Mouse (Mus musculus) urinary bladder, postnatal 25 days (tissue): ENCODE measurements around the gene Osgep.
A peak's percentile ranks its signal among the peaks of the same experiment; 100 is the strongest.
"Not testable (repeated sequence)": the region's sequence is repeated elsewhere in the genome, so short reads cannot be mapped to it uniquely, and the experiment has no call there.

Experiments
- DNase-seq: peaks from one replicate; pipeline ENCODE4 v3.0.0; 2022; ENCODE audit warnings: low spot score

Osgep gene

DNA sequence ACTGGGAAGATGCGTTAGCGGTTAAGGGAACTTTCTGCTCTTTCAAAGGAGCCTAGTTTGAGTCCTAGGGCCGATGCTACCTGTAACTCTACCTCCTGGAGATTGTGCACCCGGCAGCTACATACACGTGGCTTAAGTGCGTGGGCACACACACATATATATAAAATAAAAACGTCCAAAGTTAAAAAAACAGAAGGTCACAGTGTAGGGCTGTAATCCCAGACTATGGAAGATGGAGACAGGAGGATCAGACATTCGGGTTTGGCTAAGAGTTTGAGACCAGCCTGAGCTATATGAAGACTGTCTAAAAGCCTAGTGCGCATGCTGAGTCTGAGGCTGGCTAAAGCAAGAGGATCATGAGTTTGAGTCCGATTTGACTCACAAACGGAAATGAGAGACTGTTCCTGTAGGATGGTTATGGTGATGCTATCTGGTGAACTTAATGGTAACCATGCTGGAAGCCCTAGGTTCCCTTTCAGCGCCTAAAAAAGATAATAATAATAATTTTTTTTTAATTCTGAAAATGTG, 6.9 kb upstream of the Osgep start:
- no peak for DNase-seq

- DNase-seq, result peak; percentile 99
Measured at GRCm38 (mm10) chr14:50930754-50931492, 6.2 kb upstream of the Osgep start, which contains the start of the genes Pip4p1 and Pnp. Pip4p1 (minus strand) TSS chr14:50930856. Pnp (plus strand) TSS chr14:50931082.

- DNase-seq, result peak; percentile 64
Measured at GRCm38 (mm10) chr14:50930377-50930753, 5.7 kb upstream of the Osgep start.

DNA sequence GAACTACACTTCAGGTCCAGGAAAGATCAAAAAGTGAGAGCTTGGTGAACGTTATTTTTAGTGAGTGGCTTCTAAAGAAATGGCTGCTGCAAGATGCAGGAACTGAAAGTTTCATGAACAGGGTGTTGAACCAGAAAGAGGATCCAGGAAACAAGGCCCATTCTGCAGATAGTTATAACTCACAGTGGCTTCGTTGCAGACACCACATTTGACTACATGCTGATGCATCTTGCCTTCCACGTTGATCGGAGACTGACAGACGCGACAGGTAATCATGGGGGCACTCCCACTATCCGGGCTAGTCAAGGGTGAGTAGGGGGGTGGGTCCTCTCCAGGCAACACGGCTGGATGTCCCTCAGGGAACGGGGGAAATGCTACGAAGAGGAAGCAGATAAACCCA, 5.3 kb upstream of the Osgep start:
- DNase-seq, result no peak

- DNase-seq, result no peak
Measured at GRCm38 (mm10) chr14:50927366-50927765, 2.7 kb upstream of the Osgep start.

DNA sequence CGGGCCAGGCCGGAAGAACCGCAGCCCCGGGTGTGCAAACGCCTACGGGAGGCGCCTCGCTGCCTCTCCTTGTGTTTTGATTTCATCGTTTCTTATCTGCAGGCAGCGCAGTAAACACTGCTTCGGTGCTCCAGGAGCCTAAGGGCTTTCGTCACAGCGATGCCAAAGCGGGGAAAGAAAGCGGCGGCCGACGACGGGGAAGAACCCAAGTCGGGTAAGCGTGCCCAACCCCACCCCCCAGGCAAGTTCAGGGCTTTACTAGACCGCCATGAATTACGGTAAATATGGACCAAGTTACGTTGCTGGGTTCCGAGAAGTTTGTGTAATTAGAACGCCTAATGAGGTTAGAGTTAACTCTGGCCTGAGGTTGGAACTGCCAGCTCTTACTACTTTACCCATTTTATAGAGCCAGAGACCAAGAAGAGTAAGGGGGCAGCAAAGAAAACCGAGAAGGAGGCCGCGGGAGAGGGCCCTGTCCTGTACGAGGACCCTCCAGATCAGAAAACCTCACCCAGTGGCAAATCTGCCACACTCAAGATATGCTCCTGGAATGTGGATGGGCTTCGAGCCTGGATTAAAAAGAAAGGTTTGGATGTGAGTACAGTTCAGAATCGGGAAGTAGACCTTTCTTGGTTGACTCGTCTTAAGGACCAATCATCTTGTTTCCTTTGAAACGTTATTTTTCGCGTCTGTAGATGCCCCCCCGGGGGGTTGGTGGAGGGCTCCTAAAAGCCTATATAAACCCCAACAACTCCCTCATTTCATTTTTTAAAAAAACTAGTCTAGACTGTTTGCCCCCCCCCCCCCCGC, 623 bp upstream of the Osgep start:
- DNase-seq, result no peak

- DNase-seq, result not testable (repeated sequence)
Measured at GRCm38 (mm10) chr14:50923437-50923836, 1.3 kb downstream of the Osgep start.

GRCm38 (mm10) chr14:50911356-50911755, 13.3 kb downstream of the Osgep start:
- DNase-seq, result no peak

- DNase-seq, result no peak
Measured at GRCm38 (mm10) chr14:50908126-50908525, 16.6 kb downstream of the Osgep start.

DNA sequence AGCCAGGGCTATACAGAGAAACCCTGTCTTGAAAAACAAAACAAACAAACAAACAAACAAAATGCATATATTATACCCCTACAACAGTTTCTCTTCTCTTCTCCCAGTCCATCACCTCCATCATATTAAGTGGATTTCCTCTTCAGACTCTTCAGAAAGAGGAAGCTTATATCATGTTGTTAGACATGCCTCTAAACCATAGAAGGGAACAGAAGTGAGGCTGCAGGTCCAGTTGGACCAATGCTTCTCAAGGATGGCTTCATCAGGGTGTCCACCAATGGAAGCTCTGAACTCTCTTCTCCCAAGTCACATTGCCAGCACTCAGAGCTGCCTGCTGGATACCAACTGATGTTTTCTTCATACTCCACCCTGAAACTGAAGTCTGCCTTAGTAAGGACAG, 19.4 kb downstream of the Osgep start:
- not testable (repeated sequence) for DNase-seq

DNA sequence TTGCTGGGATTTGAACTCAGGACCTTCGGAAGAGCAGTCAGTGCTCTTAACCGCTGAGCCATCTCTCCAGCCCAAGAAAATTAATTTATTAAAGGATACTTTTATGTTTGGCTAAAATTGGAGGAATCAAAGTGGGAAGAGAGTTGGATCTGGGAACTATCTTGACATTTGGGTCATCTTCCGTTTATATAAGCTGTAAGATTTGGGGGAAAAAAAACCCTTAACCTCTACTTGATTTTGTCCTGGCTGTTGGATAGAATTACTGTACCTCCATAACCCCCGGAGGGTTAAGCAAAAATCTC, 19.9 kb downstream of the Osgep start:
- DNase-seq, result no peak

- no peak for DNase-seq
Measured at GRCm38 (mm10) chr14:50903973-50904827, 20.5 kb downstream of the Osgep start.

DNA sequence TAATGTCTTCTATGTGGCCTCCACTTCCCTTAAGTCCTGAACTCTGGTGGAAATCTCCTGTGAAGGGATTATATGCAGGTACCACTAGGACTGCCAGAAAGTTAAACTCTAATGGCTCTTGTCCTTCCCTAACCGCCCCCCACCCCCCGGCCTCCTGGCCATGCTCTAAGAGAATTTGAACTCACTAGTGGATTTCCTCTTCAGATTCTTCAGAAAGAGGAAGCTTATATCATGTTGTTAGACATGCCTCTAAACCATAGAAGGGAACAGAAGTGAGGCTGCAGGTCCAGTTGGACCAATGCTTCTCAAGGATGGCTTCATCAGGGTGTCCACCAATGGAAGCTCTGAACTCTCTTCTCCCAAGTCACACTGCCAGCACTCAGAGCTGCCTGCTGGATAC, 26.7 kb downstream of the Osgep start:
- not testable (repeated sequence) for DNase-seq

- no peak for DNase-seq
Measured at GRCm38 (mm10) chr14:50897374-50897765, 27.3 kb downstream of the Osgep start, which contains the start of gene Klhl33. Klhl33 (minus strand) TSS chr14:50897507.

DNA sequence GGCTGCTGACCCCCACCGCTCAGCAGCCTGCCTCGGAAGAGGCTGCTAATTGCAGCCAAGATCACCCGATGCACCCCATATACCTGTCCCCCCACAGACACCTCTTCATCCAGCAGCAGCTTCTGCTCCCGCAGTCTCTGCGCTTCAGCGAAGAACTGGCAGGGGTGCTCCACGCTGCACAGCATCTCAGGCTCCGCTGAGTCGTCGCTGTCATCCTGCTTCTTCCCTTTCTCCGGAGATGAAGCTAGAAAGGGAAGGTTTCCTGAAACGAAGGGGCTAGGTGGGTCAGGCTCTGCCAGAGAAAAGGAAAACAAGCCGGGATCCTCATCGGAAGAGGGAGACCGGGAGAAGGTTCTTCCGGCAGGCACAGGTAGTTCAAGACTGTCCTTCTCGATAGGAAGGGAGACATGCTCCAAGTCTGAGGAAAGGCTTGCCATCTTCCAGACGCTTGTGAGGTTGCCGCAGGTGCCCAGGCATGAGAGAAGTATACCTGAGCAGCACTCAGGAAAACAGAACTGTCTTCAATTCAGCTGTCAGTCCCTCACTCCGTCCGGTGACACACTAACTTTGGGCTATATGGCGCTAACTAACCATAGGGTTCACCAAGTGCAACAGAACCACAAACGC, 27.8 kb downstream of the Osgep start:
- DNase-seq, result no peak

- DNase-seq, result peak; percentile 44
Measured at GRCm38 (mm10) chr14:50895985-50896746, 28.5 kb downstream of the Osgep start.

DNA sequence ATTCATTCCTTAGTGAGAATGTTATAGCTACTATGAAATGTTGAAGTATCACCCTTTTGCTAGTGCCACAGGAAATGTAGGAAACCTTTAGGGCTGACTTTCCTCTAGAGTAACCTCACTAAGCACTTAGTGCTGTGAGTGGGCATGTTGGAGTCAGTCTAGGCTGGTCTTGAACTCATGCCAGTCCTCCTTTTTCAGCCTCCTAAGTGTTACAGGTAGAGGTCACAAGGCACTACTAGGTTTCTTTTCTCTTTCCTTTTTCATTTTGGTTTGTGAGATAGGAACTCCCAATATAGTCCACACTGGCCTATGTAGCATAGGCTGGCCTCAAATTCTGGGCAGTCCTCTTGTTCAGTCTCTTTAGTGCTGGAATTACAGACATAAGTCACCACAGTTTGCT, 29.3 kb downstream of the Osgep start:
- no peak for DNase-seq

DNA sequence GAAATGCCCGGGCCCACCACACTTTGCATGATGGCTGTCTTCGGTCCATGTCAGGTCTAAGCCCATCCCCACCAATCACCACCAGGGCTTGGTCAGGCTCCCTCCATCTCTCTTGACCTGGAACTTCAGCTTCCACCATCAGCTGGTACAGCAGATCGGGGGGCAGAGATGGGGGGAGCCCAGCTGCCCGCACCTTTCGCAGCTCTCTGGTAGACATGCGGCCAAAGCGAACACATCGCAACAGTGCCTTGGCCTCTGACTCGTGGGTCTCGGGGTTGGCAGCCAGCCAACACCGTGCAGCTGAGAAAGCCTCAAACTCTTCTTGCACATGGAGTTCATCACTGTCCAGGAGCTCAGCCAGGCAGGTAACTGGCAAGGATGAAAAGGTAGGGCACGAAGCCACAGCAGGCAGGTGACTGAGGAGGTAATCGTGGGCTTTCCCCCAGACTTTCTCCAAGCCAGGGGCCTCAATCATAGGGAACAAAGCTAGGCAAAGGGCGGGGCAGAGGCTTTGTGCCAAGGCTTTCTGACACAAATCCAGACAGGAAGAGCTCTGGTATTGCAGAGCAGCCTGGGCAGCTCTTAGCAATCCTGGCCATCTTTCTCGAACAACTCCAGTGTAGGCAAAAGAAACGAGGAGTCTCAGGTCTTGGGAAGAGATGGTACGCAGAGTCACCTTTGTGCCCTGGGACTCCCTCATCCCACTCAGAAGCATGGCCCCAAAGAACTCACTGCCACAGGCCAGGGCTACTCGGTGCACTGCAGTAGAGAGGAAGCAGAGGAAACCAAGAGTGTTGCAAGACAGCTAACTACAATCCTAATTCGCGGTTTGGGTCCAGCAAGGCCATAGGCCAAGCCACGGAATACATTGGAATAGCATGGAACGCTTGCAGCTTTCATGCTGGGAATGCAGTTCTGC, 31.9 kb downstream of the Osgep start:
- DNase-seq, result no peak

DNA sequence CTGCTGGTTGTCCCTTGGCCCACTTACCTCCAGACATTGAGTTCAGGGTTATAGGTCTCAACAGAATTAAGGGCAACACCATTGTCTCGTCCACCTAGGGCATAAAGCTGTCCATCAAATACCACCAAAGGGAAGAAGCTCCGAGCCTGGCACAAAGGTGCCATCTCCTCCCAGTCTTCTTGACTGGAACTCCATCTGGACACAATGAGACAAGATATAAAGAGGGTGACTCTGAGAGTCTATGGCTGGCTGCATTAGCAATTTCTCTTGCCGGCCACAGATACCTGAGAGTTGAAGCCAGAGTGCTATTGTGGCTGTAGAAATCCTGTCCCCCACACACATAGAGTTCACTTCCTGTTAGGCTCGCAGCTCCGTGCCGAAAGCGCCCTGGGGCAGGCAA, 32.6 kb downstream of the Osgep start:
- DNase-seq, result no peak

DNA sequence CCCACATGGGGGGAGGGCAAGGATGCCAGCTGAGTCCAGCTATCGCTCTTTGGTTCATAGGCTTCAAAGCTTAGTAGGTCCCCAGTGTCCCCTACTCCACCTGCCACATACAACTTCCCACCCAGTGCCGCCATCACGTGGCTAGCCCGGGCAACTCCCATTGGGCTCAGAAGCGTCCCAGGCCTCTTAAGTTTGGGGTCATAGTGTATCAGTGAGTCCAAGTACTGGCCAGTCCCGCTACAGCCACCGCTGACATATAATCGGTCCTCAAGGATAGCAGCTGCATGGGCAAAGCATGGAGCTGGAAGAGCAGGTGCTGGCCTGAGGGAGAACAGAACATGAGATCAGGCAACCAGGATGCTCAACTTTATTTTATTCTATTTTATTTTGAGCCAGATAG, 33.1 kb downstream of the Osgep start:
- DNase-seq, result no peak
